Mouse (Mus musculus) ES-Bruce4 (cell line): Measurements from ENCODE around the gene Fgf14. TPM values are rescaled to one million over a fixed set of nuclear protein-coding genes. Genes with fewer than 3 reads are reported as not detected.
A peak's percentile ranks its signal among the peaks of the same experiment; 100 is the strongest.
"Not testable (repeated sequence)": the region's sequence is repeated elsewhere in the genome, so short reads cannot be mapped to it uniquely, and the experiment has no call there.

Experiments used
- H3K27ac ChIP-seq: 2 replicates; pipeline ENCODE4 v1.5.1; 2012; ENCODE audit warnings: low read length, inconsistent platforms; ENCODE audit not compliant: insufficient read depth
- H3K27me3 ChIP-seq: 2 replicates; pipeline ENCODE4 v1.6.1; 2012; ENCODE audit warnings: mild to moderate bottlenecking, low read length, inconsistent platforms; ENCODE audit not compliant: control insufficient read depth, poor library complexity, insufficient read depth, severe bottlenecking
- H3K36me3 ChIP-seq: 2 replicates; pipeline ENCODE4 v1.6.1; 2012; ENCODE audit warnings: inconsistent platforms, mild to moderate bottlenecking, low read length, moderate library complexity; ENCODE audit not compliant: control insufficient read depth, poor library complexity, insufficient read depth, severe bottlenecking
- H3K4me1 ChIP-seq: one replicate; pipeline ENCODE4 v1.8.1; 2011; ENCODE audit warnings: low read length; ENCODE audit not compliant: control insufficient read depth, insufficient read depth
- H3K4me3 ChIP-seq: 2 replicates; pipeline ENCODE4 v1.5.1; 2011; ENCODE audit warnings: low read depth, mild to moderate bottlenecking, low read length
- H3K9ac ChIP-seq: 2 replicates; pipeline ENCODE4 v1.6.1; 2012; ENCODE audit warnings: low read depth, mild to moderate bottlenecking, inconsistent platforms; ENCODE audit not compliant: poor library complexity, severe bottlenecking
- H3K9me3 ChIP-seq: replicated peaks from 2 replicates; pipeline ENCODE4 v1.6.1; 2012; ENCODE audit warnings: mild to moderate bottlenecking, low read length, inconsistent platforms; ENCODE audit not compliant: control insufficient read depth, poor library complexity, insufficient read depth, severe bottlenecking
- CTCF ChIP-seq: IDR thresholded peaks from one replicate; pipeline ENCODE4 v1.8.1; 2011; ENCODE audit warnings: low read depth, low read length
- EP300 ChIP-seq: IDR thresholded peaks from 2 replicates; pipeline ENCODE4 v1.6.1; 2011; ENCODE audit warnings: low read depth, low read length; ENCODE audit not compliant: insufficient read depth
- POLR2A ChIP-seq: IDR thresholded peaks from one replicate; pipeline ENCODE4 v1.8.1; 2011; ENCODE audit warnings: low read length; ENCODE audit not compliant: insufficient read depth
- polyA plus RNA-seq: library from polyadenylated mRNA; stranded (reverse); fragments of >200 nt; gene quantifications from 2 replicates; pipeline ENCODE4 v1.2.4, GENCODE M21; 2011; ENCODE audit warnings: low read depth; ENCODE audit not compliant: missing spikeins, insufficient read depth, insufficient read length

Gene Fgf14
- polyA plus RNA-seq, 1 experiment, result not detected

- Histone ChIP-seq H3K9me3 (peaks cover 3% of the 10 kb centered on the region; the same call in 1 of the 2 replicates), H3K27ac (no peak overlapping the region; the same call in 1 of the 2 replicates), H3K4me3 (no peak overlapping the region), H3K4me1 (no peaks in the 10 kb centered on the region), H3K9ac (no peak overlapping the region), H3K27me3 (no peaks in the 10 kb centered on the region), H3K36me3 (no peaks in the 10 kb centered on the region)
- TF ChIP-seq CTCF (no peak), POLR2A (no peak), EP300 (no peak)
Observed at GRCm38 (mm10) chr14:124446096-124446840, 230.7 kb downstream of the Fgf14 start.

GRCm38 (mm10) chr14:124444831-124445230 lies 232.1 kb downstream of the Fgf14 start:
- Histone ChIP-seq H3K27me3 (no peaks in the 10 kb centered on the region), H3K4me3 (no peak overlapping the region)

GRCm38 (mm10) chr14:124439298-124439697 lies 237.6 kb downstream of the Fgf14 start:
- not testable (repeated sequence) for H3K9me3 ChIP-seq, H3K4me1 ChIP-seq, H3K9ac ChIP-seq, H3K4me3 ChIP-seq, H3K27ac ChIP-seq, H3K36me3 ChIP-seq, H3K27me3 ChIP-seq

More at GRCm38 (mm10) chr14:124444831-124445230, 232.1 kb downstream of the Fgf14 start:
- H3K4me1 ChIP-seq, result no peaks in the 10 kb centered on the region
- TF ChIP-seq POLR2A, result no peak
- no peak for TF ChIP-seq EP300
- no peak for TF ChIP-seq CTCF
- no peak overlapping the region for H3K27ac ChIP-seq
- no peaks in the 10 kb centered on the region for H3K36me3 ChIP-seq
- H3K9me3 ChIP-seq, result peaks cover 3% of the 10 kb centered on the region; the same call in 1 of the 2 replicates
- H3K9ac ChIP-seq, result no peak overlapping the region

- Histone ChIP-seq H3K4me1 (no peaks in the 10 kb centered on the region), H3K36me3 (no peaks in the 10 kb centered on the region), H3K9ac (no peak overlapping the region), H3K9me3 (no peaks in the 10 kb centered on the region), H3K4me3 (no peak overlapping the region), H3K27me3 (no peaks in the 10 kb centered on the region), H3K27ac (no peak overlapping the region)
- TF ChIP-seq CTCF (no peak), EP300 (no peak), POLR2A (no peak)
Observed at GRCm38 (mm10) chr14:124411890-124412289, 265.0 kb downstream of the Fgf14 start.

- H3K27me3 ChIP-seq, result no peaks in the 10 kb centered on the region
- H3K27ac ChIP-seq, result no peak overlapping the region
- no peak overlapping the region for H3K9ac ChIP-seq
- no peaks in the 10 kb centered on the region for H3K4me1 ChIP-seq
- no peaks in the 10 kb centered on the region for H3K9me3 ChIP-seq
- no peak overlapping the region for H3K4me3 ChIP-seq
- peak; percentile 10 for TF ChIP-seq CTCF
- no peak for TF ChIP-seq EP300
- TF ChIP-seq POLR2A, result no peak
- H3K36me3 ChIP-seq, result no peaks in the 10 kb centered on the region
Observed at GRCm38 (mm10) chr14:124410945-124411344, 266.0 kb downstream of the Fgf14 start.

GRCm38 (mm10) chr14:124328391-124328790 lies 348.5 kb downstream of the Fgf14 start:
- Histone ChIP-seq H3K9ac (no peak overlapping the region), H3K9me3 (no peaks in the 10 kb centered on the region), H3K36me3 (no peaks in the 10 kb centered on the region), H3K27me3 (no peaks in the 10 kb centered on the region), H3K27ac (no peak overlapping the region), H3K4me3 (no peak overlapping the region), H3K4me1 (no peaks in the 10 kb centered on the region)
- TF ChIP-seq CTCF (no peak), EP300 (no peak), POLR2A (no peak)
